Mouse (Mus musculus): ENCODE measurements at regions not wholly inside any gene's neighbourhood (a gene's known extent, or its start where the extent isn't known, plus 50 kb on each side); places are given as distances from the start of the nearest gene placed in this dataset.
A peak's percentile ranks its signal among the peaks of the same experiment; 100 is the strongest.
"Not testable (repeated sequence)": the region's sequence is repeated elsewhere in the genome, so short reads cannot be mapped to it uniquely, and the experiment has no call there.

DNA sequence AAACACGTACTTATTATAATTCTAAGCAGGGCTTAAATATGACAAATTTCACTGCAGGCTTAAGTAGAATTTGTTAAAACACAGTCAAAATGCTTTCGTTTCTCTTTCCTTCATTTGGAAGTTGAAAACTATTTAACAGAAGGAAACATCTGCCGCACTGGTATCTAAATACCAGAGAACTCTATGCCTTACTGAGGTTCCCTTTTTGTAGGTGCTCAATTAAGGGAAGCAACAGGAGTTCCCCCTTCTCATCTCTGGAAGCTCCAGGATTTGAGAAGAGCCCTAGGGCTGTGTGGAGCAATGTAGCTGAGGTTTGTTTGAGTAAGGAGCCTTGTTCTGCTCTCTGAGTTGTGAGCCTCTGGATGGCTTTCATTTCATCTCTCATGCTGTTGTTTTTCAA is 177.1 kb upstream of the Arhgap18 start:
- no peak for DNase-seq (ENCODE audit: extremely low read depth, insufficient read length, low spot score)

DNA sequence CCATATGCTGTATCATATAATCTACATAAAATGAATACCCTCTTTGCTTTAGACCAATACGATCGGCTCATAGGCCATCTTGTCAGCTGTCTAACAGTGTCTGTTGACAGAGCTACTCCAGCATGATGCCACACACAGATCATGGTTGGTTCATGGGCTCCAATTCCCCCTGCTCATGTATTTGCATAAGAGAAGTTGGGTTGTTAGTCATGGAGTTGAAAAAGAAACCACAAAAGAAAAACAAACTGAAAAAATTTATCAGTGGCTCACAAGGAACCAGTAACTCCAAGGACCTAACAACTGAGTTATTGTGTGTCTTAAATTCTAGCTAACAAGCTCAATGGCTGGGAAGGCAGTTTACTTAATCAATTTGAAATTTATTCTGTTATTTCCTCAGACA is 176.1 kb upstream of the Arhgap18 start:
- DNase-seq (ENCODE audit: extremely low read depth, insufficient read length, low spot score) = peak; percentile 56

DNA sequence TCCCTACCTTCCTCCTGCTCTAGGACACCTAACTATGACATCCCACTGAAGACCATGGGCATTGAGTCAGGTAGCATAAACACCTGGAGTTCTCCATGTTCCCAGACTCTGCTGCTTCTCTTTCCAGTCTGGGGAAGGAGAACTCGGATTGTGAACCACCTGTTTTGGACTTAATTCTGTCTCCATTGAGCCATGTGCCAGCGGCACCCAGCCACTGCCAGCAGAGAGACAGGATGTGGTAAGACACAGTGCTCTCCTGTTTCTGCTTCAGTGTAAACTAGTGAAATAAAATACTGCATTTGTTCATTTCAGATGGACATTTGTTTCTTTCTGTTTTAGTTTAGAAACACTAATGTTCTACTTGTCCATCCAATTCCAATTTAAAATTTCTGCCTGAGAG is 168.1 kb upstream of the Arhgap18 start:
- peak; percentile 39 for DNase-seq (ENCODE audit: extremely low read depth, insufficient read length, low spot score)

GRCm38 (mm10) chr10:26607081-26607480 is 146.1 kb upstream of the Arhgap18 start:
- DNase-seq (ENCODE audit: extremely low read depth, insufficient read length, low spot score) = not testable (repeated sequence)

GRCm38 (mm10) chr10:26611246-26611645 is 142.0 kb upstream of the Arhgap18 start:
- no peak for DNase-seq (ENCODE audit: extremely low read depth, insufficient read length, low spot score)

- no peak for DNase-seq (ENCODE audit: extremely low read depth, insufficient read length, low spot score)
Measured at GRCm38 (mm10) chr10:26630196-26630760, 122.9 kb upstream of the Arhgap18 start.

- DNase-seq (ENCODE audit: extremely low read depth, insufficient read length, low spot score) = no peak
Measured at GRCm38 (mm10) chr10:26632266-26632665, 121.0 kb upstream of the Arhgap18 start.

DNA sequence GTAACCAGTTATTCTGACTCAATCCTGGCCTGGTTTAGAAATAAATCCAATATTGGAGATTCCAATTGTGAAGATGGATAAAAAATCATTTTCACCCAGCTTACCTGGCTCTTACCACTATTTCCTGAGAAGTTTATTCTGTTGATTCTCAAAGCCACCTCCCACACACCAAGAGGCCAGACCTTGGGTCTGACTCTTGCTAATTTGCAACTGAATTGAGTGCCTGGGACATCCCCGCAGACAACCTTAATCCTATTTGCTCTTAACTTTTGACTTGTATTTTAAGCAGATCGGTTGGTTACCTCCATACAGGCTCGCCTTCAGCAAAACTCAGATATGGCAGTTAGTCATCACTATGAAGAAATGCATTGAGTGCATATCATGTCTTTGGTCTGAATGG is 115.8 kb upstream of the Arhgap18 start:
- DNase-seq (ENCODE audit: extremely low read depth, insufficient read length, low spot score) = no peak

DNA sequence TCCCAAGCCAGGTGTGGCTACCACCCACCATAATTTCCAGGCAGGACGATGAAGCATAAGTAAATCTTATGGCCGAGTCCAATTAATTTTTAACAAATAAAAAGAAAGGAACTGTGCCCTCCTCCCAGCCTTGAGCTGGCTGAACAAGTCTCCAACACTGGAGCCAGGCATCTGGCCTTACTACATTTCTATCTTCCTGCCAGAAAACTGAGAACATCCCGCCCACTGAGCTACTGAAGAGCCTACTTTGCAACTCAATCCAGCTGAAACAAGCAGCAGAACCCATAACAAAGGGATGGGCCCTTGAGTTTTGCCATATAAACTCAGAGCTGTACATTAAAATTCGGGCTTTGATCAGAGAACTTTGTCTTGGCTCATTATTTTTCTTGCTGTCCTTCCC is 115.2 kb upstream of the Arhgap18 start:
- no peak for DNase-seq (ENCODE audit: extremely low read depth, insufficient read length, low spot score)

DNA sequence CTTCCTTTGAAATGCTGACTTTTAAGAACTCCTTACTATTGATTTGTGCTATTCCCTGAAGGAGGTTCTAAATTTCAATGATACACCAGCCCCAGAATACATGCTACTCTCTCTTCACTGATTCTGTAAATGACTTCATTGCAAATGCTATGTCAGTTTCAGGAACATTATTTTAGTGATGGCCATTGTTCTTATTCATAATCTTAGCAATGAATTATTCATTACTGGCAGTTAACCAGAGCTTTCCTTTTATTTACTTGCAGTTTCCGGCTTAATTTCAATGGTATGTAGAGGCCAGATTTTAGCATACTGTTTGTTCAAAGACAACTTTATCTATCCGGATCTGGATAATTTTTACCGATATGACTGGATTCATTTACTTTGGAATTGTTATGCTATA is 114.1 kb upstream of the Arhgap18 start:
- no peak for DNase-seq (ENCODE audit: extremely low read depth, insufficient read length, low spot score)

GRCm38 (mm10) chr10:26653103-26653502 is 100.1 kb upstream of the Arhgap18 start:
- DNase-seq (ENCODE audit: extremely low read depth, insufficient read length, low spot score) = no peak

GRCm38 (mm10) chr10:26664270-26664669 is 89.0 kb upstream of the Arhgap18 start:
- no peak for DNase-seq (ENCODE audit: extremely low read depth, insufficient read length, low spot score)

GRCm38 (mm10) chr10:26679500-26680227 is 73.6 kb upstream of the Arhgap18 start:
- no peak for DNase-seq (ENCODE audit: extremely low read depth, insufficient read length, low spot score)

GRCm38 (mm10) chr10:26694761-26695160 is 58.5 kb upstream of the Arhgap18 start:
- no peak for DNase-seq (ENCODE audit: extremely low read depth, insufficient read length, low spot score)

- no peak for DNase-seq (ENCODE audit: extremely low read depth, insufficient read length, low spot score)
Measured at GRCm38 (mm10) chr10:26695212-26695933, 57.8 kb upstream of the Arhgap18 start.
